Mouse (Mus musculus) heart, adult 18-20 months (tissue): ENCODE measurements around the gene Rapgef4. TPM values are rescaled to one million over a fixed set of nuclear protein-coding genes. Genes with fewer than 3 reads are reported as not detected.
"Not testable (repeated sequence)": the region's sequence is repeated elsewhere in the genome, so short reads cannot be mapped to it uniquely, and the experiment has no call there.

Experiments
- DNase-seq, 2 experiments: peaks; one replicate each; pipeline ENCODE4 v3.0.0; 2021 to 2022; ENCODE audit warnings: mixed read lengths in 1 of 2
- total RNA-seq, 2 experiments: library from RNA; stranded (reverse); gene quantifications; 2 replicates each; pipeline ENCODE4 v1.2.3; 2021

The Rapgef4 gene
- total RNA-seq, 2 experiments from 2014 or later = 26.4 to 29.1 TPM

DNA sequence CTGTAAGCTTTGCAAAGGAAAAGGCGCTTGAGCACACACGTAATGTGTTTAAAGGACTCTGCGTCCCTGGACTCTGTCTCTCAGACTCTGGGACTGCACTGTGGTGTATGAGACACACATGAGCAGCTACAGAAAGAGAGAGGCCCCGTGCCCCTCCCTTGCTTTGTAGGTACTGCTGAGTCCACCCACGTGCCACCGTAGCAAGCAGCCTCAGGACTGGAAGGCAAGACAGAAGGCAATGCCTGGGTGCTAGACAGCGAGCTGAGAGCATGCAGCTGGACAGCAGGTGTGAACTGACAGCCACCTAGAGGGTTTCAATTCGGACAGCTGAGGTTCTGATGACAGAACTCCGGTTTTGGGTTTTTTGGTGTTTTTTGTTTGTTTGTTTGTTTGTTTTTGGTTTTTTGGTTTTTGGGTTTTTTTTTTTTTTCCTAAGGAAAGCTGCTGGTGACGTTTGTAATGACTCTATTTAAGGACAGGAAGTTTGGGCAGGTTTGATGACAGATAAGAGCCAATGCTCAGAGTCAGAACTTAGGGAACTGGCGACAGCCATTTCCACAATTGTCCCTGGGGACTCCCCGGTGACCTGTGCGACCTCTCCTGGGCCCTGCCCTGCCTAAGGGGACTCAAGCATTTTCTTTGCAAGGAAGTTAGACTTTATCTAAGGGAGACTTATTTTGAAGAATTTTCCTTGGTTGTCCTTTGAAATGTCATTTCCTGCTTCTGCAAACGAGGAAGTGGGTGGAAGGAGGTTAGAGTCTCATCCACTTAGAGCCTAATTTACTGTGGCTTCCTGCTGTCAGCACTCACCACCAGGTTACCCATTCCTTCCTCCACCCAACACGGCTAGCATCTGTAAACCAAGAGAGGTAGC, 136.3 kb downstream of the Rapgef4 start:
- peak; percentile 75 to 89 for DNase-seq

DNA sequence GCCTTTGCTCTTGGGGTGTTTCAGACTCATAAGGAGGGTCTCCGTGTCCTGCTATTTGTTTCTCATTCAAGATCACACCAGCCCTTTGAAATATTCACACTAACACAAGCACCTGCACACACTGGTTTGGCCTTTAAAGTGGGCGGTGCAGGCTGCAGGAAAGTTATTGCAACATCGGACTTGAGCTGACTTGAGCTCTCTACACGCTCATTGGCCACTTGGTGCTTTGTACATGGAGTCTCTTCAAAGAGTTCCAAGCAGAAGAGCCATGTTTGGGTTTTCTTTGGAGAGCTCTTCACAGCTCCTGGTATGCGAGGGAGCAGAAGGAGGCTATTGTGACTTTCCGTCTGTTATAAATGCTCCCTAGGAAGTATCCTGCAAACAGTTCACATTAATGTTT, 139.2 kb downstream of the Rapgef4 start:
- DNase-seq = no peak

DNA sequence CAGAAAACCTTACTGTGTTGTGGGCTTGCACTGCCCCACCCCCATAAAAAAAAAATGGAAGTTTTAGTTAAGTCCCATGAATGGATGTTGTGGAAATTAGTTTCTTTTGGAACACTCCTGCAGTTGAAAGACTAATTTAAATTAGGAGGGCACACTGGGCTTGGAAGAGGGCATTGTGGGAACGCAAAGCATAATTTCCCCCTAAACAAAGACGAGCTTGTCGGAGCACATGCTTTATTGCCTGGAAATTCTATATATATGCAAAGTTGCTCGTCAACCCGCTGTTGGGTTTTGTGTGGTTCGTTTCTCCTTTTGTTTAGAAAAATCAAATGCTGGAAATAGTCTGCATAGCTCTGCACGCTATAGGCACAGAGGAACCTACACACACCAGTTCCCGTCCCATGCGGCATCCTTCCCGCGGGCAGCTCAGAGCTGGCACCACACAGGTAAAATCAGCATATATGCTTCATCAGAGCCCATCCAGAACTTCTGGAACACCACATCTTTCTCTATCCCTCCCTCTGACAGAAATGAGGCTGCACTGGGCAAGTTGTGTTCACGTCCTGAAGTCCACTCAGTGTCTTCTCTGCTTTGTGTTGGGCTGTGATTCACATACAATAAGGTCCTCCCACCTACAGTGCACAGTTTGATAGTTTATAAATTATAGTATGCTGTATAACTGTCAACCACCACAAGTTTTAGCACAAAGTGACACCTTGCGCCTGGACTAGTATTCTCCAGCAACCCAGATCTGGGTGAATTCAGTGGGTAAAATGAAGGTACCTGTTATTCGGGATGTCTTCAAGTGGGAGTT, 141.6 kb downstream of the Rapgef4 start:
- no peak for DNase-seq

DNA sequence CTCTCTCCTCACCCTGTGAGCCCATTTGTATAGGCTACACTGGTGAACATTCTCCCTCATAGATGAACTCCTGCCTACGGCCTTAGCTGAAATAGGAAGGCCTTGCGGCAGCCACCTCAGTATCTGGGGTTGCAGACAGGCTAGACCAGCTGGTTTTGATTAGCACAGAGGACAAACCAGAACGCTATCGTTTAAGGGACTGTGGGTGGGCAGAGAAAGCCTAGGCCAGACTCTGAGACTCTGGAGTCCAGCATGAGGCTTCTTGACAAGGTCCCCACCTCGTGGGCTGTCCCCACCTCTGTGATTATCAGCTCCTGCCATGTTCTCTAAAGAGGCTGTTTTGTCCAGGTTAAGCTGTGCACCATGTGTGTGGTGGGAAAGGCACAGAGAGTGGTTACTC, 142.8 kb downstream of the Rapgef4 start:
- DNase-seq = no peak

DNA sequence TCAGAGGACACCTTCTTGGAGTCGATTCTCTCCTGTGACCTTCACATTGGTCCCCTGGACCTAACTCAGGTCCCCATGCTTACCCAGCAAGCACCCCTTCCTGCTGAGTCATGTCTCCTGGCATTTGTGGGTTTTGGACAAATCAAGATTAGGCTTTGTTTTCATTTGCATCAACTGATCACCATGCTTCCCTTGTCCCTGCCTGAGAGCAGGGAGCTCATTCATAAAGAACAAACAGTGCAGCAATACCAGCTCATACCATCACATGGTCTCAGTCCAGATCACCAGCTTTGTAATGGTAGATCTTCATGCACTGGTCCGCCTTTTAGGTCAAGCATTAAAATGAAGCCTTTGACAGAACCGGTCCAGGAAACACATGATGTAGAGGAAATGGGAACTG, 144.7 kb downstream of the Rapgef4 start:
- DNase-seq = no peak

DNA sequence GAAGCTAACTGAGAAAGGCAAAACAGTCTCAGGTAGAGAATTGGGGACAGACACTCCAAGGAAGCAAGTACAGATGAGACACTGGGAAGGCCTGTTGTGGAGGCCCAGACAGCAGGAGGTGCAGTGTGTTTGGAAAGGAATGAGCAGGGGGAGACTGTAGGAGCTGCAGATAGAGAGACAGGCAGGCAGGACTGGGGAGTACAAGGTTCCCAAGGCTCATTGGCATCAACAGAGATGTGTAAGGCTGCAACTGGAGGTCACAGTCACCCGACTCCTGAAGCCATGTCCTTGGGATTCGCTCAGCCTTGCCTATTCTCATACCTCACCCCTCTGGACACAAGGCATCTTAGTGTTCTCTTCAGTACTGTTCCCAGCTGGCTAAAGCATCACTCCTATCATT, 145.4 kb downstream of the Rapgef4 start:
- DNase-seq = no peak

DNA sequence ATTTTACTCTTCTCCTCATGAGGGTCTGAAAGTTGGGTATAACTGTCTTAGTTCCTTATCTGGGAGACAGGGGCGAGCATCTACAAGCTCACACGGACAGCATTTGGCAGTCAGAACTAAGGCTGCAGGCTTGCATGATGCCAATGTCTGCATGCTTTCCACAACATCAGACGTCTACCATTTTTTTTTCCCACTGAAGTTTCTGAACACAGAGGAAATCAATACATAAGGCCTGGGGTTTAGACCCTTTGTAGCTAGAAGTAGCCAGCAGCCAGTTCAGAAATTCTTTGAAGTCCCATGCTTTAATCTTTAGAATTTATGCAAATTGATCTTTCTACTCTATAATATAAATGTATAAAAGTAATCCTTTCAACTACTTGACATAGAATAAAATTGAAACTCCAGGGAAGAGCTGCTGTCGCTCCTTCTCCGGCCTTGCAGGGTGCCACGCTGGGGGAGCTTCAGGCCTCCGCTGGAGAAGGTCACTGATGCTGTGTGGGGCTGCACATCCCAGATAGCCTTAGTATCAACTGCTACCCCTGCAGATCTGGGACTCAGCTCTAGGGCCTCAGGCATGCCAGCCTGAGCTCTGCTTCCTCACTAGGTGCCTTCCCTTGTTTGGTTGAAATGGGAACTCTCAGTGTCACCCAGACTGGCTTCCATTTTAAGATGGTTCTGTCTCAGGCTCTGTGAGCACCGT, 148.7 kb downstream of the Rapgef4 start:
- no peak for DNase-seq

DNA sequence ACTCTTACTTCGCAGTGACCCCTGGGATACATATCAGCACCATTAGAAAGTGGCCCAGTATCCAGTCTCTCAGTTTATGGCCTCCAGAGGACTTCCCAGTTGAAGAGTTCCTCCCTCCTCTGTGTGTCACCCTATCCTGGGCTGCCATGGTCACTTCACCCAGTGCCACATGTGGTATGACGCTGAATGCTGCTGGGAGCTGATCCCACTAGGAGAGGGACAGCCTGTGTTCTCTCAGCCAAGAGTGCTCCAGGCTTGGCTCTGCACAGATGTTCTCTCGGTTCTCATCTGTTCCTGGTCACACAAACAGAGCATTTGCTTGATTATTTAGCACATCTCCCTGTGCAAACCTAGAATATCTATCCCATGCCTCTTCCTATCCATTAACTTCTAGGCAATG, 151.2 kb downstream of the Rapgef4 start:
- no peak for DNase-seq

DNA sequence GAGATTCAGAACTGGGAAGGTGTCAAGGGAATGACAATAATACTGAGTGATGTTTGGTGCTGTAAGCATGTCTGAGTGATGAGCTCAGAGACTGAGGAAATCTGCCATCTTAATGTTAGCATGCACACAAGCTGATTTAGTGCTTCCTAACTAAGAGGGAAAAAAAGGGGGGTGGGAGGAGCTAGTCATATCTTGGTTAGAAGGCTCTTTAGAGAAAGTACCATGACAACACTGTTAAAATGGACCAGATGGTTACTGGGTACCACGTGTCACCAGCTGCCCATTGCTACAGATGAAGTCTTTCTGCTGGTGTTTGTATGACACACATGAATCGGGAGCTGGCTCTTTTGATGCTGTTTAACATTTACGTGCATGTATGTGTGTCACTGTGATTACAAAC, 155.0 kb downstream of the Rapgef4 start:
- DNase-seq = no peak

DNA sequence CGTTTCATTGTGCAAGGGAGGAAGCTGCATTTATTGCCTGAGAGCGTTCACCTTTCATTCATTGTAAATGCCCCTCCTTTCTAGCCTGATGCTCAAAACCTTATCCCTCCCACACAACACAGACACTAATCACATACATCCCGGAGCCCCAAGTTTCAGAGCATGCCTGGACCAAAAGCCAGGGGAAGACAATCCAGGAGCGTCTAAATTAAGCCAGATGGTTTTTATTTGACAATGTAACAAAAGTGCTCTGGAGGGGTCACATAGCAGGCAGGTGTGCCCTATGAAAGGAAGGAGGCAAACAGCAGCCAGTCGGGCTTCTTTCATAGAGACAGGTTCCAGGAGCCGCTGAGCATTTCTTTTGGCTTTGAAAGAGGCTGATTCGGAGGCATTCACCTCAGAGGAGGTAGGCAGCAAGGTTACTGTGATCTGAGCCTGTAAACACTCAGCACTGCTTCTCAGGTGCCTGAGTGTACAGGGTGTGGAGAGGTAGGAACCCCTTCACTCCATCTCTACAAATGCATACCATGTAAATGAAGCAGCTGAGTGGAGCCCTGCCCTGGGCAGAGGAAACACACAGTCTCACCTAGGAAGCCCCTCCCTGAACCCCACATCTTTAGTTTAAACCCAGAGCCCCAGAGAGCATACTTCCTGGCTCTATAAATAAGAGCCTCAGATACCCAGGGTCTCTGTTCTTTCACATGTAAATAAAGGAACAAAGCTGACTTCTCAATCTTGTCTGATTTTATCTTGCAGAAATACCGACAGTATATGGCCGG, 155.6 kb downstream of the Rapgef4 start:
- no peak for DNase-seq

DNA sequence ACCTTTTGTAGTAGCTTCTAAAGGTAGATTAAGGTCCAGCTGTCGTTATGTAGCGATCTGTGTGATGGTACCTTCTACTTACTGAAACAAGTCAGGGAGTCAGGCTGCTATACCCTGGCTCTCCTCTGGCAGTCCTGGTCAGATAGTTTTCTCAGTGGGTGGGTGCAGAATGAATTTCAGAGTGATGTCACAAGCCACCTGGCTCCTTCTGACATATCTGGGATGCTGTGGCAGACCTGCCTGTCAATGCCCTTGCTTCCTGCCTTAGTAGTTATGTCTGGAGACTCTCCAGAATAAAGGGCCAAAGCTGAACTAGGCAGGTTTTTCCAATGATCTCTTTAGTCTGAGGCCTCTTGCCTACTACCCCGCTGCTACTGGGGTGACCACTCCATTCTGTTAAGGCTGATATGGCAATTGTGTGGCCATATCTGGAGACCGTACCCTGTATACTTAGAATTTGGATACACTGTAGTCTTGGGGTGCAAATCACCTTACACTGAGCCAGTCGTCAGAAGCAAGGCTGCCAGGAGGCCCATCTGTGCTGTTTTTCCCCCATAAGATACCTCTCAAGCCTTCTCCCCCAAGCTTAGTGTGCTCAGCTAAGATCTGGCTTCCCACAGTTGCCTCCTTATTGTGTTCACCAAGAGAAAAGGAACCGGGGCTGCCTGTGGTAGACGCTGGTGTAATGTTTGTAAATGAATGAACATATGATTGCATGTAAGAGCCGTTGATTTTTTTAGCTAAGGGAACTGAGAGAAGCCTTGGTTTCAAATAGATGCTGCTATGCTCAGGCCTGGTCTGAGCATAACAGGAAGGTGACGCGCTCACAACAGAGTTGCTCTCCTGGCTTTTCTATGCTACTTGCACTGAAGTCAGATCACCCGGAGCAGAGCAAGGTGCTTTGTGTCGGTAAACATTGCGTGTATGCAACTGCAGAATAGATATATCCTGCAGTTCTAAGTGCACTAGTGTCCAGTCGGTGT, 159.1 kb downstream of the Rapgef4 start:
- no peak for DNase-seq

DNA sequence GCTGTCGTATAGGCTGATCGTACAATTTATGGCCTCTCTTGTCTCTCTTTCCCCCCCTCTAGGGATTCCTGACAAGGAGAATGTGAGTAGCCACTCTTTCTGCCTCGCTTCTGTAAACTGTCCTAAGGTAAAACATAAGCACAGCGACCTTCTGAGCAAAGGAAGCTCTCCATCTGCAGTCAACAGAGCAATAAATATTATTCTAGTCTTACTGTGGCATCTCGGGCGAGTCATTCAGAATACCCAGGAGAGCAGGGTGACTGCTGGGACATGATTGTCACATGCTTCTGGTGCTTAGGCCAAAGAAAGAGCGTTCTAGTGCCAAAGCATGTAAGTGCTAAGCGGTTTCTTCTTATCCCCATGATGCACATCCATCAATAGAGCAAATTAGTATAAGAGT, 160.1 kb downstream of the Rapgef4 start:
- no peak for DNase-seq

DNA sequence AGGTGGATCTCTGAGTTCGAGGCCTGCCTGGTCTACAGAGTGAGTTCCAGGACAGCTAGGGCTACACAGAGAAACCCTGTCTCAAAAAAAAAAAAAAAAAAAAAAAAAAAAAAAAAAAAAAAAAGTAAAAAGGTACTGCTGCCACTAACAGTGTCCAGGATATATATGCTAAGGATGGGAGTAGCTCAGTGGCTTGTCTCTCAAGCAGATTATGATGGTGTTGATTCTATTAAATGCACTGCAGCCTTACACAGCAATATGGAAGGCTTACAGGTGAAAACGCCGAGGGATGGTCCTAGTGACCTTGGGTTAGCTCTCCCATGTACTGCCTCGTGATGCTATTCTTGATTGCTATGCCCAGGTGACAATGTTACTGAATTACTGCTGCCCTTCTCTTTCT, 160.7 kb downstream of the Rapgef4 start:
- not testable (repeated sequence) for DNase-seq

DNA sequence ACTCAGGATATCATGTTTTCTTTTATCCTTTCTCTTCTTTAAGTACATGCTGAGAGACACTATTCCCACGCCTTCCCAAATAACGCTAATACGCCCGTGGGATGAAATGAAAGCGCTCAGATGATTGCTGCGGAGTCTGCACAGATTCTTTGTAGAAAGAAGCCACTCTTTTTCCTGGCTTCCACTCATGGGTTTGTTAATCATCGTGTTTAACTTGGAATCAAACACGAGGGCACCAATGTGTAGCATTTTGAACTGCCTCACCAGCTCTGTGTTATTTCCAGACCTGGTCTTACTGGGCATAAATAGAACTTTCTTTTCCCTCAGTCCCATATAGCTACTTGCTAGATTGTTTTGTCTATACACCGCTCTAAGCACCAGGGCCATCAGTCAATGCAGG, 162.4 kb downstream of the Rapgef4 start:
- DNase-seq = no peak

DNA sequence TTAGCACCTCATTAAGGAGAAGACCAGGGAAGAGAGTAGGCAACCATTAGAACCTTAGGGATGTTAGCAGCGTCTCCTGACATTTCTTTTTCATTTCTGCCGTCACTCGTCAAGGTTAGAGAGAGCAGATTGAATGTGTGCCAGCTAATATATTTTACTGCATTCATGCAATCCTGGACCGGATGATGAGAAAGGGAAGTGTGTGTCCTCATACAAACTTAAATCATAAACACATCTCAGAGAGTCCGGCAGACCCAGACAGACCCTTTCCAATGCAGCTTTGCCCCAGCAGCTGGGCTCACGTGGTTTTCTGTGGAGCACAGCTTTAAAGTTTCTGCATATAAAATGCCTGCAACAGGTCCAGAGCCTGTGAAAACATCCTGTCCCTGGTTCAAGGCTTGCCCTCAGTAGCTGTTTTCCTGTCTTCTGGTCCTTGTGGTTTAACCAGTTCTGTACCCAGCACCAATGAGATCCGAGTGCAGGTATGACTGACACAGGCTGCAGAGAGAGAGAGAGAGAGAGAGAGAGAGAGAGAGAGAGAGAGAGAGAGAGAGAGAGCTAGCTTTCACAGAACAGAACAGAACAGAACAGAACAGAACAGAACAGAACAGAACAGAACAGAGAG, 163.6 kb downstream of the Rapgef4 start:
- no peak for DNase-seq

DNA sequence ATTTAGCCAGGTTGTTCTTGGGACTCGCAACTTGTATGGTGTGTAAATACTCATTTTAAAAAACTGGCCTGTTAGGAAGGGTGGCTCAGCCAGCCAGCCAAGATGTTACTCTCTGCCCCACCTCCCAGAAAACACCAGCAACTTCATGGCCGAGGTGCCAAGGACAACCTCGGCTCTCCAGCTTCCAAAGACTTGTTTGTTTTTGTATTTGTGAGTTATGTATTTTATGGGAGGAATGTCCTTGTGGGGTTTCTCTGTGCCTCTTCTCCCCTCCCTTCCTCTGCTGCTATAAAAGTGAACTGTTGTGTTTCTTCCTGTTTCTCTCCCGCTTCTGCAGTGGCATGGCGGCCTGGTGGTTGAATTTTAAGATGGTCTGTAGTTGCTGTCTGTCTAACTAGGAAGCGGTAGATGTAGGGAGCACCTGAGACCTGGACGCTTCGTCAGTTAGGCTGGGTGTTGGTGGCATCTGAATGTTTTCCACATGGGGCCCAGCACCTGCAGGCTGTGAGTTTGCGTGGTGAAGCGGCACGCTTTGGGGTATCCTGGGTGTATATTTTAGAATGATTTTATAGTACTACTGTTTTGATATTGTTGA, 164.3 kb downstream of the Rapgef4 start:
- no peak for DNase-seq

DNA sequence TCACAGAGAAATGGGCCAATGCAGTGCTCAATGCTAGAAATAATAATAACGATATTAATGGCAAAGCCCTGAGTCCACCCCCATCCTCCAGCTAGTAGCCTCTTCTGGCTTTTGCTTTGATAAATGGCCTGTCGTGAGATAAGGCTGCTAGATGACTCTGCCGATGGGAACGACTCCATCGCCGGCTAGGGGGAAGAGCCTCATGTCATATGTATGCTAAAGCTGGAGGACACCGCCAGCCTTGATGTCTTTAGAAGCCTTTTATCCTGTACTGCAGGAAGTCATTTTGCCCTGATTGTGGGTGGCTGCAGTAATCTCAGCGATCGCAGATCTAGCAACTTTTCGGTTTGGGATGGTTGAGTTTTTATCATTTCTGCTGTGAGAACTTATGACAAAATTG, 165.0 kb downstream of the Rapgef4 start:
- no peak for DNase-seq

DNA sequence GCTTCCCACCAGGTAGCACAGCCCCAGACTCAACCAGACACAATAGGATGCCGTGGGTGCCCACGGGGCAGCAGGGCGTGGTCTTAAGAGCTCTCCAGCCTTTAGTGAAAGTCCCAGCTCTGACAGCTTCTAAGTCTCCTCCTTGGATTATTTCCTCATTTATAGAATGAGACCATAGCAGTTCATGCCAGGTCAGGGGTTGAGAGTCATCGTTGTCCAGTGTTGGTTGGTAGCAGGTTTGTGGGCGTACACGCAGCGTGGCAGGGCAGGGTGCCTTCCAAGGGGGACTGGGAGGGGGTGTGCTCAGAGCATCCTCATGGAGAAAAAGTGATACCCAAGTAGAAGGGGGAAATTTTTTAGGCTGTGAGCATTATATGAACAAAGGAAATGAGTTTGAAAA, 166.2 kb downstream of the Rapgef4 start:
- no peak for DNase-seq

DNA sequence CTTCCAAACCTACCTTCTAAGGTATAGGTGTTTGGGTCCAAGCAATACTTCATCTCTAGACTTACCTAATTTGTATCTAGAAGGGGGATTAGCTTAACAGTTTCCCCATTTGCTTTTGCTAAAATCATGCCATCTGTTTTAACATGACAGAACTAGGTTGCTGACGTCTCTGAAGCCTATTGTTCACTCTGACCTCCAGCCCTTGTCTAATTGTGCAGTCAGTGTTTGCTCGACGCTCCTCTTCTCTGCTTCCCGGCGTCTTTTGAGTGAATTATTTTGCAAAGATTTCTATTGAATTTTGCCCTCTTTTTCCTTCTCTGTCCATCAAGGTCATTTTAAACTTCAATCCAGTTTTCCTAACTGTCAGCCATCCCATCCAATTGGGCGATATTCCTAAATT, 166.7 kb downstream of the Rapgef4 start:
- no peak for DNase-seq

DNA sequence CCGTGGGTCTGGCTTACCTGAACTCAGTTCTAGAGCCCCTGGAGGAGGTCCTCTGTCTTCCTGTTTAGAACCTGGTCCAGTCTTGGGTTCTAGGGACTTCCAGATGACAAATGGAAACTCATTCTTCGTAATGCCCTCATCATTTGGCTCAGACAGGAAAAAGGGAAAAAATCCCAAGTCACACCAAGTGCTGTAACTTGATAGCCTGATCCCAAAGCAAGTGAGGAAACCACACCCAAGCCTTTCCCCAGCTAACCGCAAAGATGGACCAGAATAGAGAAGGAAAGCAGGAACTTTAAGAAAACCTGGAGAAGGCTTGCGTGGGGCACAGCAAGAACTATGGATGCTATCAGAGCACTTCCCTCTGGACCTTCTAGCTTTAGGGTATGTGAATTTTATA, 167.6 kb downstream of the Rapgef4 start:
- peak; percentile 45 to 47 for DNase-seq
